Mouse (Mus musculus) intestine, postnatal 0 days (tissue): ENCODE data around the gene Tmem121. TPM values are rescaled to one million over a fixed set of nuclear protein-coding genes. Genes with fewer than 3 reads are reported as not detected.
A peak's percentile ranks its signal among the peaks of the same experiment; 100 is the strongest.

ENCODE experiments used
- ATAC-seq: fragments of 200-750 bp; cut with Nextera tagmentation; 2 replicates; pipeline ENCODE4 v1.8.0; 2017; ENCODE audit warnings: mild to moderate bottlenecking, moderate TSS enrichment, moderate library complexity
- H3K27ac ChIP-seq: fragments of 300-500 bp; sonication (generic); 2 replicates; pipeline ENCODE4 v1.5.1; 2014; ENCODE audit warnings: mild to moderate bottlenecking, low read depth, low read length, moderate library complexity
- H3K27me3 ChIP-seq: fragments of 300-500 bp; sonication (generic); replicated peaks from 2 replicates; pipeline ENCODE4 v1.6.1; 2014; ENCODE audit warnings: low read length, mixed read lengths; ENCODE audit not compliant: control insufficient read depth, insufficient read depth
- H3K36me3 ChIP-seq: fragments of 300-500 bp; sonication (generic); 2 replicates; pipeline ENCODE4 v1.6.1; 2014; ENCODE audit warnings: mild to moderate bottlenecking, moderate library complexity; ENCODE audit not compliant: control insufficient read depth, insufficient read depth
- H3K4me1 ChIP-seq: fragments of 300-500 bp; sonication (generic); replicated peaks from 2 replicates; pipeline ENCODE4 v1.6.1; 2014; ENCODE audit warnings: antibody characterized with exemption, low read length, mixed read lengths; ENCODE audit not compliant: control insufficient read depth, insufficient read depth
- H3K4me2 ChIP-seq: fragments of 300-500 bp; sonication (generic); replicated peaks from 2 replicates; pipeline ENCODE4 v1.6.1; 2014; ENCODE audit warnings: low read depth, mild to moderate bottlenecking, moderate library complexity
- H3K4me3 ChIP-seq: fragments of 300-500 bp; sonication (generic); 2 replicates; pipeline ENCODE4 v1.5.1; 2014; ENCODE audit warnings: low read depth, low read length
- H3K9ac ChIP-seq: fragments of 300-500 bp; sonication (generic); 2 replicates; pipeline ENCODE4 v1.6.1; 2014; ENCODE audit warnings: mild to moderate bottlenecking, low read depth, low read length
- H3K9me3 ChIP-seq: fragments of 300-500 bp; sonication (generic); 2 replicates; pipeline ENCODE4 v1.6.1; 2016; ENCODE audit warnings: mixed run types; ENCODE audit not compliant: control insufficient read depth
- CTCF ChIP-seq: sonication (generic); IDR thresholded peaks from 2 replicates; pipeline ENCODE4 v1.5.1; 2016; ENCODE audit warnings: low read depth, mild to moderate bottlenecking, control low read depth, antibody characterized with exemption, moderate library complexity
- WGBS: fragments of 180-500 bp; shearing (Covaris S2); extraction: QIAGEN DNeasy Blood & Tissue Kit; methylation state at CpG from one replicate; pipeline ENCODE4 v1.1.7; 2014; 5-methylcytosine and 5-hydroxymethylcytosine counted together
- polyA plus RNA-seq: library from polyadenylated mRNA; unstranded; fragments of >200 nt; fragmentation: Nextera tagmentation; extraction: Ambion mirVana; gene quantifications from 2 replicates; pipeline ENCODE4 v1.2.1, GENCODE M21; 2015

Gene Tmem121
- polyA plus RNA-seq, 1 experiment from 2014 or later = 3.4 TPM

DNA sequence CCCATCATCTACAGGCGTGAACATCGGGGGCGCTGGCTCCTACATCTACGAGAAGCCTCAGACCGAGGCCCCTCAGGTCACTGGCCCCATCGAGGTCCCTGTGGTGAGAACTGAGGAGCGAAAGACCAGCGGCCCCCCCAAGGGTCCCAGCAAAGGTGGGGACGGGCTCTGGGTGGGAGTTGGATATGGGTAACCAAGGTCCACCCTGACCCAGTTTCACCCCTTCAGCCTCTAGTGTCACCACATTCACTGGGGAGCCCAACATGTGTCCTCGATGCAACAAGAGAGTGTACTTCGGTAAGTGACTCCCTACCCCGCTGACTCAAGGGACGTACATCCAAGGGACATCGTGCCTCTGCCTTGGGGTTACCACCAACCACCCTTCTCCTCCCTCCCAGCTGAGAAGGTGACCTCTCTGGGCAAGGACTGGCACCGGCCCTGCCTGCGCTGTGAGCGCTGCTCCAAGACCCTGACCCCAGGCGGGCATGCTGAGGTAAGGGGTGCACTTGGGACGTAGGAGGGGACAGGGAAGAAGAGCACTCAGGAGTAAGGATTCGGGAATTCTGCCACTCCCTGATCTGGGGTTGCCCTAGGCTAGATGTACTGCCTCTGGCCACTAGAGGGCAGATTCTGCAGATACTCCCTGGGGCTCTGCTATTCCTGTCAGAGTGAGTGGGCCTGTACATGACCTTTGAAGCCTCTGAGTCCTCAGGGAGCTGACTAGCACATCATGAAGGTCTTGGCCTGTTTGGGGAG is 41.6 kb upstream of the Tmem121 start:
- H3K27ac ChIP-seq = no peak overlapping the region
- peaks cover 7% of the 10 kb centered on the region; the same call in 1 of the 2 replicates for H3K36me3 ChIP-seq
- peaks cover 19% of the 10 kb centered on the region for H3K4me1 ChIP-seq
- H3K4me3 ChIP-seq = no peak overlapping the region
- H3K9ac ChIP-seq = no peak overlapping the region
- H3K4me2 ChIP-seq = no peak overlapping the region
- ATAC-seq = no peak
- peak; percentile 81 for TF ChIP-seq CTCF
- WGBS = 79% methylated on average over 20 of the region's 20 CpGs
- H3K27me3 ChIP-seq = peaks cover 34% of the 10 kb centered on the region
- H3K9me3 ChIP-seq = no peaks in the 10 kb centered on the region

DNA sequence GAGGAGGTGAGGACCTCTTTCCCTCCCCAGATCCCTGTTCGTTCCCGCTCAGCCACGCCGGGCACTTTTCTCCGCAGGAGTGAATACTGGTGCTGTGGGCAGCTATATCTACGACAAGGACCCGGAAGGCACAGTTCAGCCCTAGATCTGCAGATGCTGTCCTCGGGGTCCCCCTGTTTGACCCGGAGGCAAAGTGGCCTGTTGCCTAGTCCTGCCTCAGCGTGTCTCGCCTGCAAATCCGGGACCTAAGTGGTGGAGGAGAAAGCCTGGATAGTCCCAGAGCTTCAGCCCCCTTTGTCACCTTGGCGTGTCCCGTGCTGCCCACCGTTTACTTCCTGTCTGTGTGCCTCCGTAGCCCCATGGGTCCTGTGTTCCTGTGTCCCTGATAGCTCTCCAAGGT is 40.8 kb upstream of the Tmem121 start:
- H3K36me3 ChIP-seq = peaks cover 7% of the 10 kb centered on the region; the same call in 1 of the 2 replicates
- WGBS = 93% methylated on average over 16 of the region's 16 CpGs
- peaks cover 34% of the 10 kb centered on the region for H3K27me3 ChIP-seq
- H3K9me3 ChIP-seq = no peaks in the 10 kb centered on the region
- H3K4me1 ChIP-seq = peaks cover 15% of the 10 kb centered on the region
- H3K4me3 ChIP-seq = no peak overlapping the region
- no peak for TF ChIP-seq CTCF
- no peak overlapping the region for H3K9ac ChIP-seq
- no peak overlapping the region for H3K4me2 ChIP-seq
- H3K27ac ChIP-seq = no peak overlapping the region
- no peak for ATAC-seq

DNA sequence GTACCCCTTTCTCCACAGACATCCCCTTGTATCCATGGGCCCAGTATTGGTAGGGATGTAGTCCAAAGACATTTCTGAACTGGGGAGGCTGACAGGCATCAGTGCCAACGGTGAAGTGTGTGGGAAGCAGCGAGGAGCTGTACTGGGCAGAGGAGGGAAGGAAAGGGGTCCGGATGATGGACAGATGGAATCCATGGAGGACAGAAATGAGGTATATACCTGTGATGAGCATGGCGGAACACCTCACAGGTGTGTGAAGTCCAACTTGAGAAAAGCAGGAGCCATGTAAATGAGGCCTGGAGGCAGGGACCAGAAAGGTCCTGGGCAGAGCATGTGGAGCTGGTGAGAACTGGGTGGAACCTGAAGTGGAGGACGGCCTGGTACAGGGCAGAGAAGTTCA is 40.1 kb upstream of the Tmem121 start:
- TF ChIP-seq CTCF = no peak
- H3K4me3 ChIP-seq = no peak overlapping the region
- no peak overlapping the region for H3K4me2 ChIP-seq
- H3K27ac ChIP-seq = no peak overlapping the region
- H3K9me3 ChIP-seq = no peaks in the 10 kb centered on the region
- 87% methylated on average over 5 of the region's 5 CpGs for WGBS
- peaks cover 7% of the 10 kb centered on the region; the same call in 1 of the 2 replicates for H3K36me3 ChIP-seq
- no peak for ATAC-seq
- H3K27me3 ChIP-seq = peaks cover 30% of the 10 kb centered on the region
- no peak overlapping the region for H3K9ac ChIP-seq
- H3K4me1 ChIP-seq = peaks cover 16% of the 10 kb centered on the region

DNA sequence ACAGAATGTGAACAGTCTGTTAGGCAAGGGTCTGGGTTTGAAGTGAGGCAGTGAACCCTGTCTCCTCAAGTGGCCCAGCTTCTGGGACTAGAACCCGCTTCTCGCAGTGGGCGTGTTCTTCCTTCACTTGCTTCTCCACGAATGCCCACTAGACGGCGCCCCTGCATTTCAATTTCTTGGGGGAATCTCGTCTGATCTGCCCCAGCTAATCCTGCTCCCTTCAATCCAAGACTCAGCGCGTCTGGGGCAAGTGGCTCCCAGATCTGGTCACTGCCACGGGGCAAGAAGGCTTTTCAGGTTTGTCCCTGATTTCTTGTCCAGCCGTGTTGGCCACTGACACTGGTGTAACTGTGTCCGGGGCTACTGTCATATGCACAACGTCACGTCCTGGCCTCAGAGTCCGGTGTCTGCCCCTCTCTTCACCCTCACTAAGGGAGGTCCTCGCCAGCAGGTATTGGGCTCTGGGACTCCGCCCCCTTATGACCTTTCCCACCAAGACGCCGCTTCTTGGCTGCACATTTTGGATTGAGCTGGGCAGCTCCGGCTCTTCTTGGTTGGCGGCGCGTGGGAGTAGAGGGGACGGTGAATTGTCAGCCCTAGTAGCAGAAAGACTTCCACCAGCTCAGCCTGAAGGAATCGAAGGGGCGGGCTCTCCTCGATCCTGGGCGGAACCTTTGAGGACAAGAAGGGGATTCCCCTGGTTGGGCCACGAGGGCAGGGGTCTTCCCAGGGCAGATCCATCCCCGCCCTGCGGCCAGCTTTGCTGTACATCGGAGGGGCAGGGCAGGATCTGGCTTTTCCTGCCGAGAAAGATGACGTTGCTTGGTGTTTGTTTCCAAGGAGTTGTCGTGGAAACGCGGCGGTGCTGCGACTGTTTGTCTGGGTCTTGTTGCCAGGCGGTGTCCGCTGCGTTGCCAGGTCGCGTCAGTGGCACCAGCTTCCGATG is 39.3 kb upstream of the Tmem121 start, which contains the start of gene Crip1:
Gene Crip1 (plus strand): TSS at position 205 of the 946 bp plus-strand sequence.
- Histone ChIP-seq H3K9me3 (no peaks in the 10 kb centered on the region), H3K27ac (peak within 1 kb of the TSS; percentile 58), H3K4me1 (peaks cover 20% of the 10 kb centered on the region), H3K27me3 (peaks cover 22% of the 10 kb centered on the region), H3K4me3 (peak within 1 kb of the TSS; percentile 31), H3K36me3 (peaks cover 7% of the 10 kb centered on the region; the same call in 1 of the 2 replicates), H3K4me2 (peak within 1 kb of the TSS; percentile 63), H3K9ac (peak within 1 kb of the TSS; percentile 32; the same call in 1 of the 2 replicates)
- peak; percentile 40 for ATAC-seq
- TF ChIP-seq CTCF = peak; percentile 94
- WGBS = 12% methylated on average over 45 of the region's 45 CpGs

DNA sequence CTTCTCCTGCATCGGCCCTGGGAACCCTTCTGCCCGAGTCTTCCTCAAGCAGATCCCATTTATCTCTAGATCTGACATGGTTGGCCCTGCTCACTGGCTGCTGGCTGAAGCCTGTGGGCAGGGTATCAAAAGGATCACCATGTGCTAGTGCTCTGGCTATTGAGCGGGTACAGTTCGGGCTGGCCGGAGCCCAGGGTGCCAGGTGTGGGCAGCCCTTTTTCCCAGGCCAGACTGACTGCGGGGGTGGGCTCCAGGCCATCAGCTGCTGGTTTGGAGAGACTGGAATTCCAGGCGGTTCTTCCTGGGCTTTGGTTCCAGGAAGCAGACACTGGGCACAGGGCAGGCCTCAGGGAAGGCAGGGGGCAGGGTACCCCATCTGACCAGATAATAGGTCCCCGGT is 38.2 kb upstream of the Tmem121 start:
- peaks cover 12% of the 10 kb centered on the region for H3K27me3 ChIP-seq
- peak overlapping the region; percentile 58 for H3K27ac ChIP-seq
- peaks cover 7% of the 10 kb centered on the region; the same call in 1 of the 2 replicates for H3K36me3 ChIP-seq
- no peak overlapping the region for H3K4me2 ChIP-seq
- no peak overlapping the region for H3K9ac ChIP-seq
- 75% methylated on average over 8 of the region's 8 CpGs for WGBS
- no peak for TF ChIP-seq CTCF
- peaks cover 20% of the 10 kb centered on the region for H3K4me1 ChIP-seq
- no peak overlapping the region for H3K4me3 ChIP-seq
- ATAC-seq = no peak
- no peaks in the 10 kb centered on the region for H3K9me3 ChIP-seq
